ENCODE assay signal across 7 mouse cellular contexts in the genomic region with DNA sequence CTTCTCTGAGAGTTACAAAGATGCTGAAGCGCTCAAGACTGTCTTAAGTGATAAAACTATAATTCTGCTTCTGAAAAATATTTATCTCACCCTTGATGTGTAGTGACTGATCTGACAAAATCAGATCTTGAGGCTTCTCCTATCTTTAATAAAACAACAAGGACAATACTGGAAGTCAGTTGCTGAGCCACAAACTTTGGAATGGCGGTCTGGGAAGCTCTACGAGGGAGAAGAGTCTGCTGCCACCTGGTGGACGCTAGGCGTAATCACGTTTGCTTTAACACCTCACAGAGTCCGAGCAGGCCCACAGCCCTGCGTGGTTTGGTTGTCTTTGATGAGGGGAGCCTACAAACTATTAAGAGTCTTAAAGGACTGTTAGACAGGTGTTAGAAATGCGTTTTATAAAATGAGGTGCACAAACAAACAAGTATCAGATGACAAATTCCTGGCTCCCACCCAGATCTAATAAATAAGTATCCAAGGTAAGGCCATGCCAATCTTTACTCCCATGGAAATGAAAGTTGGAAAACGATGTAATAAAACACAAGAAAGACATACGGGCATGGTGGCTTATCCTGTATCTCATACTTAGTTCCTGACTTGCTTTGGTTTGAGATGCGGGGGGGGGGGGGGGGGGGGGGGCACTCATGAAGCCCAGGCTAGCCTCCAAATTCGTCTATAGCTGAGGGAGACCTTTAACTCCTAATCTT.
A peak's percentile ranks its signal among the peaks of the same experiment; 100 is the strongest.
DNase-seq lines count a peak whose midpoint lies in the region; ATAC-seq and TF ChIP-seq lines count a peak whose summit lies in the region.

No protein-coding gene starts in this region.

- no peaks in the 10 kb centered on the region for H3K9me3 ChIP-seq in forebrain, postnatal 0 days (ENCODE audit: low read length)
- no peaks in the 10 kb centered on the region for H3K9me3 ChIP-seq in hindbrain, embryonic 13.5 days

- DNase-seq in R1 (ENCODE audit: low read depth, low spot score) = peak; percentile 80
- peak; percentile 41 for DNase-seq in cerebellum, adult 11-12 months
- DNase-seq in forebrain, postnatal 0 days = peak; percentile 89
- DNase-seq in layer of hippocampus, adult 9-11 months = peak; percentile 30
- DNase-seq in lung, postnatal 14 days = peak; percentile 84
- peak; percentile 83 for DNase-seq in retina, postnatal 1 day

- no peak overlapping the region for H3K9ac ChIP-seq in forebrain, postnatal 0 days
- no peak overlapping the region for H3K9ac ChIP-seq in hindbrain, embryonic 13.5 days

- TF ChIP-seq CTCF in forebrain, postnatal 0 days (IDR thresholded peaks at IDR 0.05; ENCODE audit: low read depth) = peak; percentile 96

- no peak overlapping the region for H3K4me3 ChIP-seq in forebrain, postnatal 0 days (ENCODE audit: low read depth, low read length)
- no peak overlapping the region for H3K4me3 ChIP-seq in hindbrain, embryonic 13.5 days

- no peak overlapping the region for H3K27ac ChIP-seq in forebrain, postnatal 0 days (ENCODE audit: low read depth, low read length)
- no peak overlapping the region for H3K27ac ChIP-seq in hindbrain, embryonic 13.5 days

- ATAC-seq in forebrain, postnatal 0 days = peak; percentile 84
- peak; percentile 84; the same call in 1 of the 2 replicates for ATAC-seq in hindbrain, embryonic 13.5 days (ENCODE audit: low FRiP score)

- no peaks in the 10 kb centered on the region for H3K27me3 ChIP-seq in forebrain, postnatal 0 days (ENCODE audit: insufficient read depth, low read length)
- H3K27me3 ChIP-seq in hindbrain, embryonic 13.5 days = no peaks in the 10 kb centered on the region

- H3K4me2 ChIP-seq in forebrain, postnatal 0 days (ENCODE audit: low read depth) = no peak overlapping the region
- no peak overlapping the region for H3K4me2 ChIP-seq in hindbrain, embryonic 13.5 days

- no peaks in the 10 kb centered on the region for H3K36me3 ChIP-seq in forebrain, postnatal 0 days (ENCODE audit: insufficient read depth)
- H3K36me3 ChIP-seq in hindbrain, embryonic 13.5 days = no peaks in the 10 kb centered on the region

- 32% methylated on average over 13 of the region's 13 CpGs for WGBS in forebrain, postnatal 0 days
- 25% methylated on average over 12 of the region's 13 CpGs for WGBS in hindbrain, embryonic 13.5 days

- no peaks in the 10 kb centered on the region for H3K4me1 ChIP-seq in forebrain, postnatal 0 days (ENCODE audit: insufficient read depth)
- no peaks in the 10 kb centered on the region; the same call in 1 of the 2 replicates for H3K4me1 ChIP-seq in hindbrain, embryonic 13.5 days (replicated peaks)

Comparison
In these comparisons a context has a peak if more than half of its experiments do, and no peak if none do; other contexts are left out.
1. DNase-seq: peak in every context shown above with its lines; median percentile 89 in forebrain, postnatal 0 days; 84 in lung, postnatal 14 days; 83 in retina, postnatal 1 day; 80 in R1; 41 in cerebellum, adult 11-12 months; 30 in layer of hippocampus, adult 9-11 months.